Mouse (Mus musculus) left cerebral cortex, postnatal 25 days (tissue): ENCODE results near the gene Rpl39l. TPM values are rescaled to one million over a fixed set of nuclear protein-coding genes. Genes with fewer than 3 reads are reported as not detected.
"Not testable (repeated sequence)": the region's sequence is repeated elsewhere in the genome, so short reads cannot be mapped to it uniquely, and the experiment has no call there.

ENCODE experiments used
- DNase-seq, 2 experiments: peaks; one replicate each; pipeline ENCODE4 v3.0.0; 2022; ENCODE audit warnings: low spot score in 2 of 2, mixed read lengths in 1 of 2
- intact Hi-C: fragments of 180-260 bp; cut with DNase I; formaldehyde crosslinking; loops from one replicate; pipeline ENCODE4 v1.15.1; 2025
- total RNA-seq, 2 experiments: library from RNA; stranded (reverse); gene quantifications; 2 replicates each; pipeline ENCODE4 v1.2.3; 2021

Gene Rpl39l
- total RNA-seq = not detected

DNA sequence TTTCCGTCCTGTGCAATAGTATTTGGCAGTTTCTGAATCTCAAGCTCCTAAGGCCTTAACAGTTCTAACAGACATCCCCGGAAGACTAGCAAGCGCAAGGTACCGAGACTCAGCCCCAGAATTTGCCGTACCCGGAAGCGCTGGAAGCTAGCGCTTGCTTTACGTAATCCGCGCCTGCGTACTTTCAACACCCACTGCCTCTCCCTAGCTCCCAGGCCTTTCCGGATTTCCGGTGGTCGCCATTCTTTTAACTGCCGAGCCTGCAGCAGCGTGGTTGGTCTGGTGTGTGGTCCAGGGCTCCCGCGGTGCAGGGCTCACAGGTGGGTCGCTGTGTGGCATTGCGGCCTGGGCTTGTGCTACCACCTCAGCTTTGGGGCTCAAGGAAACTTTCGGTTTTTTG, at the start of gene Rpl39l:
TSS of gene Rpl39l (plus strand) at position 222 of the 400 bp plus-strand sequence.
- intact Hi-C loops = no loop called here
- no peak for DNase-seq

DNA sequence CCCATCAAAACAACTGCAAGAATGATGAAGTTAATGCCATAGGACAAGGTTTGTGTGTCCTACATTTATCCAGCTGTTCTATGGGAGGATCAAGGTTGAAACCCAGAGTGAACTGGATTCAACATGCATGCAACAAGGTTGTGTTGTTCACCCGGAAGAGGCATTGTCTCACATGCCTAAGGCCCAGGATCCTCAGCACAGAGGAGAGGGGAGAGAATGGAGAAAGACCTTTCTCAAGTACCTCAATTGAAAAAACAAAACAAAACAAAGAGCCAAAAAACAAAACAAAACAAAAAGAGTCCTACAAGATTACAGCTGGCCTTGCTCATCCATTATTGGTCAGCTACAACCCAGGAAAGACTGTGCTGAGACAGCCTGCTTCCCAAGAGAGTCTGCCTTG, 42.4 kb upstream of the Rpl39l start:
- DNase-seq = no peak
- intact Hi-C loops = no loop called here

DNA sequence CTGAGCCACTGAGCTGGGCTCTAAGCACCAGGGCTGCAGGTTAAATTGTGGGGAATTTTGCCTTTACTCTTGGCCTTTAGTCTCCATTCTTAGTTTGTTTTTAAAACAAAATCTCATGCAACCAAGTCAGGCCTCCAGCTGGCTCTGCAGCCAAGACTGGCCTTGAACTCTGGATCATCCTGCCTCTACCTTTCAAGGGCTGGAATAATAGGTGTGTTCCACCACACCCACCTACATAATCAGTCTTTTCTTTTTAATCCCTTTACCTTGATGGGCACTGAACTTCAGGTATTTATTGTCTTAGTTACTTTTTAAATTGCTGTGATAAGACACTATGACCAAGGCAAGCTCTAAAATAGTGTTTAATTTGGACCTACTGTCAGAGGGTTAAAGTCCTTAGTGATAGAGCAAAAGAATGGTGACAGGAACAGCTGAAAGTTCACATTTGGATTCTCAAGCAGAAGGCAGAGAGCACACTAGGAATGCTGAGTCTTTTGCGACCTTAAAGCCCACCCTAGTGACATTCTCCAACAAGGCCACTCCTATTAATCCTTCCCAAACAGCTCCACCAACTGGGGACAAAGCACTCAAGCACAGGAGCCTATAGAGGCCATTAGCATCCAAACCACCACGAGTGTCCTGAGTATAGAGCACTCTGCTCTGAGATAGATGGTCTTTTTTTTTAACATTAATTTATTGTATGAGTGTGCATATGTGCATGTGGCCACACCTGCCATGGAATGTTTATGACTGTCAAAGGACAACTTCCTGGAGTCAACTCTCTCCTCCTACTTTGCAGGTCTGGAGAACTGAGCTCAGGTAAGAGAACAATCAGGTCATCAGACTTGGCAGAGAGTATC, 40.7 kb upstream of the Rpl39l start:
- DNase-seq = no peak
- intact Hi-C loops = no loop called here

DNA sequence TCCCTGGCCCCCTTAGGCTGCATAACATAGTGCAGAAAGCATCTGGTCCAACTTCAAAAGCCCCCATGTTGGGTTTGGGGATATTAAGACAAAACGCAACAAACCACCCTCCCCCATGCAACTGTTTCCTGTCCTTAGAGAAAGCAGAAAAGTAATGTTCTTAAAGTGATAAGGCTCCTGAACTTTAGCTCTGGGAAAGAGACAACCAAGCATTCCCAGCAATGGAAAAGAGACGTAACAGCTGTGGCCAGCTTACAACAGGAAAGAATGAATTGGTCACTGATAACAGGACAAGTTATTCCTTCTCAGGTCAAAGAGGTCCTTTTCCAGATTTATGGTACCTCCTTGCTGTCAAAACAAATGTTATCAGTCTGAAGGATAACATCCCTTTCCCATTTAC, 26.9 kb upstream of the Rpl39l start:
- DNase-seq = no peak
- intact Hi-C loops = no loop called here

DNA sequence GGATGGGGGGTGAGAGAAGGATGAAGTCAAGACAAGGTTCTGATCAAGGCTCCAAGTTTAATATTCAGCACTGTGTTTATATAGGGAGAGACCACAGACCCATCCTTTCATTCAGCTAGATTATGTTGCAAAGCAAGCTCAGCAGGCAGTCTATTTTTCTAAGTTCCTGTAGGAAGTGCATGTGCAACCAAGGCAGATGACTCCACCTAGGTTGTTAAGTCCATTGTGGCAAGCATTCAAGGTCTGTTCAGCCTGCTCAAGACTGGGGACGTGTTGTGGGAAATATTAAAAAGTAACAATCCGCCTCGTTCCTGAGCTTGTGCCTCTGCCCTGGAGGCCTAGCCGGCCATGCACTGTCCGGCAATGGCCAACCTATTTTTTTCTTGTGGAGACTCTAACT, 22.6 kb upstream of the Rpl39l start:
- intact Hi-C loops = no loop called here
- no peak for DNase-seq

DNA sequence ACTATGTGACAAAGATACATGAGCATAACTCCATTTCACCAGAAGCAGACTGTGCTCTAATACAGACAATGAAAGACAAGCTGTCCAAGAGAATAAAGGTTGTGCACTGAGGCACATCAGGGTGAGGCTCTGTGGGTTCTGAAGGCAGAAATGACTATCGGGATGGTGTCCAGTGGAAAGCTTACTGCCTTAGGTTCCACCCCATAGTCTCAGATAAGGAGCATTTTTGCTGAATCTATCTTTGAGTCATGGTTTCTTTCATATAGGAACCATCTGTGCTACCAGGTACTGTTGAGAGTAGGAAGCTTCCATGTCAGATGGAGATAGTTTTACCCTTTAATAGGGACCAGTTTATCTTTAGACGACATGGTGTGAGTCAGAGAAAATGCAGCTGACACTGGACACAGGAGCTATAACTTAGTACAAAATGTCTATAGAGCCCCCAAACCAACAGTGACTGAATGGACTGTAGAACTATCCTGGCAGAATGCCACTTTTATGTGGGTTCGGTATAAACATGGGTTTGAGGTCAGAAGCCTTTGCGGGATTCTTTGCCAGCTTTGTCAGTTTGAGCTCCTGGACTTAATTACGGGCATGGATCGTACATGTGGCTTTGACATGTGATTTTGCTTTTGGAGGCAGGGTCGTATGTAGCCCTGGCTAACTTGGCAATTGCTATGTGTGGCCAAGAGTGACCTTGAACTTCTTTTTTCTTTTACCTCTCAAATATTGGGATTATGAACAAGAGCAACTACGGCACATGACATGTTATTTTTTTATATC, 712 bp upstream of the Rpl39l start:
- intact Hi-C loops = no loop called here
- no peak for DNase-seq

DNA sequence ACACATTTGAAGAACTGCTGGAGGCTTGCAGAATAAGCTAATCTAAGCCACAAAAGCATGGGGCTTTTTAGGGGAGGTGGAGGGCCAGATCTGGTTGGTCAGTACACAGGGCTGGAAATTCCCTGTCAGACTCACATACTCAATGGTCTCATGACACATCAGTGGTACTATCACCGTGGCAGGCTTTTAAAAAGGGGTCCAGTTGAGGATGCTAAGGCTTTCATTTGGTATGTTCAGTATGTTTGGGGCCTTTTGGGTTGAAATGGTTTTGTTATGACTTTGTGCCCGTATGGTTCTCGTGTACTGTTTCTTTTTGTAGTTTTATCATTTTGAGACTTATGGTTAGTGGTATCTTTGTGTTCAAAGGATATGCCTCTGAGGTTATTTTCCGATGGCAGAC, 1.2 kb downstream of the Rpl39l start:
- intact Hi-C loops = no loop called here
- no peak for DNase-seq

DNA sequence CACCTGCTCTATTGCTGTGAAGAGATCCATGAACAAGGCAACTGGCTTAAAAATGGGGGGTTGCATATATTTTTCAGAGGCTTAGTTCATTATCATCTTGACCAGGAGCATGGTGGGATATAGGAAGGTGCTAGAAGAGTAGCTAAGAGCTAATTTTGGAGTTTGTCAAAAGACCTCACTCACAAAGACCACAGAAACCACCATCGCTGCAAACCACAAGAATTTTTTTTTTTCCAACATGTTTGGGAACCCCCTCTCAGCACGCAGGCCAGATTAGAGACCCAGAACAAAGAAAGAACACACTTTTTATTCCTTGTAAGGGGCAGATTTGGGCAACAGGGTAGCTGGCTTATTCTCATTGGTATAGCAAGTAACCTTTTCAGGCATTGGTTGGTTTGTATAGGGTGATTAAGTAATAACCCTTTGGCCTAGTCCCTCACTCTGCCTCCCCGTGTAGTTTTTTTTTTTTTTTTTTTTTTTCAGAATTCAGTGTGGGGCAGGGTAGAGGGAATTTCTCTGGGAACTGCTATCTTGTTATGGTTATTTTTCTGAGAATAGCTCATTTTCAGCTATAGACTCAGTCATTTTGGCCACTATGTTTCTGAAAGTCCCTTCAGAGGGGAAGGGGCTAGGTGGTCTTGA, 2.3 kb downstream of the Rpl39l start:
- no peak for DNase-seq
- intact Hi-C loops = no loop called here

DNA sequence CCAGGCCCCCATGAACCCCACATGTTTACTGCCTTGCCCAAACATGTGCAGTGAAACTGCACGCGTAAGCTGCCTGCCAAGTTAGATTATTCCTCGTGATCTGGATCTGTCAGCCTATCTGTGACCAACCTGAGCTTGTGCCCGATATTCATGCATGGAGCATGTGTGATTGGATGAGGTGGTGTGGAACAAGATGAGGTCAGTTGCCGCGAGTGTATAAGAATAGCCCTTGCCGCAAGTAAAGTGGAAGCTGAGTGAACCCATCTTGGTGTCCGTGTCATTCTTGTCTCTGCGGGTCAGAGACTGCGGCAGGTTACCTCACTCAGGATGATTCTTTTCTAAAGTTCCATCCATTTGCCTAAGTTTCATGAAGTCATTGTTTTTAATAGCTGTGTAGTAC, 17.4 kb downstream of the Rpl39l start:
- DNase-seq, intact Hi-C loops: not testable (repeated sequence)

DNA sequence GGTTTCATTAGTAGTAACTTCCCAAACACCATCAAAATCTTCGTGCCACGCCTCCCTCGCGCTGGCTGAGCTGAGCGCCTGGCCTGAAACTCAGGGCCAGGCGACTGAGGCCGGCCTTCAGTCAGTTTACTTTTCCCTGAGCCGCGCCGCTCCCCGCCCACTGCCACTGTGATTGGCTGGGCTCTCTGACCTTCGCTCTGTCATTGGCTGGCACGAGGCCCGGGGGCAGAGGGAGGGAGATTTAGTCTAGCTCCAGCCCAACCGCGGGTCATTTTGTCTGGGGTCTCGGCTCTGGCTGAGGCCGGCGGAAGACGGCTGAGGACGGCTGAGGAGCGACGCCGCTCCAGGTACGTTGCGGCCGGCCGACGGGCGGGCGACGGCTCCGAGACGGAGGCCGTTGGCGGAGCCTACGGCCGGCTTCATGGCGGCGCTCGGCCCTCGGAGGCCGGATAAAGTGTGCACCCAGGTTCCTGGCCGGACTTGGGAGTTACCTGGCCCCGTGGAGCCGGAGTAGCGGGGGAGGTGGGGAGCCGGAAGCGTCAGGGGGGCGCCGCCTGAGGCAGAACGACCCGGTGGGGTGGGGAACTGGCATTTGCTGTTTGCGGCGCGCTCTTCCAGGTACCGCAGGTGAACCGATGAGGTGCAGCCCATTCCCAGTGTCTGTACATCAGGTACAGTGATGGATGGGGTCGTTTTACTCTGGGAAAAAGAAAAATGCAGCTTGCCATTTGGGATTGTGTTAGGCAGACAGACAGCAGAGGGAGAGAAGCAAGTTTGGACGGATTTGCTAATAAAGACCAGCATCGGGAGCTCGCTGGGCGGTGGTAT, 22.9 kb downstream of the Rpl39l start, which contains the start of gene Atf7ip2:
TSS of gene Atf7ip2 (plus strand) at position 34 of the 828 bp plus-strand sequence.
- DNase-seq = peak; percentile 66 to 75
- intact Hi-C loops = no loop called here

DNA sequence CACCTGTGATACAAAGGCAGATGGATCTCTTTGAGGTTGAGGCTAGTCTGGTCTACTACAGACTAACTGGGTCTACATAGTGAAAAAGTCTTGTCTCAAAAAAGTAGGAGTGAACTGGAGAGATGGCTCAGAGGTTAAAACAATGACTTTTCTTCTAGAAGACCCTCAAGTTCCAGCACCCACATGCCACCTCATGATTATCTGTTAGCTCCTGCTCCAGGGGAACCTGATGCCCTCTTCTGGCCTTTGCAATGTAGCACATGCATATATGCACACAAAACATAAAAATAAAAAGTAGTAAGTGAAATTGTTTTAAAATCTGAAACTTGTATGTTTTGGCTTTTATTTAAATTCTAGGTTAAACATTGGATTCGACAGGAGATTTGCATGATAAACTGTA, 38.8 kb downstream of the Rpl39l start:
- intact Hi-C loops = no loop called here
- DNase-seq = no peak

DNA sequence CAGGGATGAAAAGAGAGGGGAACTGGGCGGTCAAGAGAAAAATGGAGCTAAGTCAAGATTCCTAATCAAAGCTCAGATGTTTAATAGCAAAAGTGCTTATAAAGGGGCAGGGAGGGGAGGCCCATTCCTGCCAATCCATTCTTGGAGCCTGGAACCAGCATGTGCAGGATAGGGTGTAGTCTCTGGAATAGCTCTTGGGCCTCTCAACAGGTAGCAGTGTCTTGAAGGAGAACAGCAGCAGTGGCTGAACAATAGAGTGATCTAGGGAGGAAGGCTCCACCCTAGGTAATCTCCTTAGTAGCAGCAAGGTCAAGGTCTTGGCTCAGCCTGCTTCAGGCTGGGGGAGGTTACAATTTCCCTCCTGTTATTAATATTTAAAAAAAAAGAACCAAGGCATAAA, 46.3 kb downstream of the Rpl39l start:
- DNase-seq, intact Hi-C loops: not testable (repeated sequence)

DNA sequence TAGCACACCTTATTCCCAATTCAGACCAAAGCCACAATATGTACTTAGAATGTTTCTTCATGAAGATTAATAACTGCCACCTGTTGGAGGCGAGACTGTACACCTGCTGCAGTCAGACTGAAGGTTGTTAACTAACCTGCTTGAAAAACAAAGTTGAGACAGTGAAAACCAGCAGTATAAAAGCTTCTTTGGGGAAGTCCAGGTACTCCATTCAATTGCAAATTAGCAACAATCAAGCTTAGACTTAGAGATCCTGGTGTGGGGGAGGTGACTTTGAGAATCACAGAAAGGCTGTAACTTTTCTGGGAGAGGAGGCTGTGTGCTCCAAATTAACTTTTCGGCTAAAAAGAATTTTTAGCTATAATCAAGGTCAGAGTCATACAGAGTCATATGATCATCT, 47.0 kb downstream of the Rpl39l start:
- DNase-seq, intact Hi-C loops: not testable (repeated sequence)

Other genes with a start within 250 kb of the Rpl39l start
- 100 to 1,000 TPM; 250 to 257 TPM for gene Grin2a, start 174.7 kb upstream of the Rpl39l start, total RNA-seq
- not detected for gene Atf7ip2, start 22.5 kb downstream of the Rpl39l start, total RNA-seq
- 10 to 100 TPM; 13.8 to 14.5 TPM for gene Emp2, start 143.7 kb downstream of the Rpl39l start, total RNA-seq
- gene Tekt5, start 225.3 kb downstream of the Rpl39l start, total RNA-seq = 1 to 10 TPM; 6.5 to 8.6 TPM
- 10 to 100 TPM; 16.4 to 21.1 TPM for gene Nubp1, start 241.7 kb downstream of the Rpl39l start, total RNA-seq